Mouse (Mus musculus) bone marrow macrophage, adult 2 months (primary cell): ENCODE results near the gene Gm21852. TPM values are rescaled to one million over a fixed set of nuclear protein-coding genes. Genes with fewer than 3 reads are reported as not detected.
"Not testable (repeated sequence)": the region's sequence is repeated elsewhere in the genome, so short reads cannot be mapped to it uniquely, and the experiment has no call there.

Source experiments
- H3K27ac ChIP-seq: 2 replicates; pipeline ENCODE4 v1.5.1; 2012; ENCODE audit warnings: low read depth, low read length; ENCODE audit not compliant: insufficient read depth
- H3K4me1 ChIP-seq: 2 replicates; pipeline ENCODE4 v1.6.1; 2012; ENCODE audit warnings: low read length; ENCODE audit not compliant: control insufficient read depth, insufficient read depth
- H3K4me3 ChIP-seq: 2 replicates; pipeline ENCODE4 v1.5.1; 2012; ENCODE audit warnings: mild to moderate bottlenecking, low read length, moderate library complexity; ENCODE audit not compliant: insufficient read depth
- polyA plus RNA-seq: library from polyadenylated mRNA; stranded (reverse); fragments of >200 nt; gene quantifications from 2 replicates; pipeline ENCODE4 v1.2.4, GENCODE M21; 2012; ENCODE audit not compliant: missing spikeins, insufficient read depth, insufficient read length

The Gm21852 gene
- not detected in 2 replicates for polyA plus RNA-seq

GRCm38 (mm10) chrY:40651896-40652295 lies at the start of gene Gm21852:
TSS of gene Gm21852 (minus strand) at chrY:40651996.
- H3K27ac ChIP-seq, H3K4me3 ChIP-seq, H3K4me1 ChIP-seq: not testable (repeated sequence)

Other genes with a start within 250 kb of the Gm21852 start
- gene Gm21797, start 123.8 kb upstream of the Gm21852 start, polyA plus RNA-seq: not detected in 2 replicates
- gene Gm20795, start 152.9 kb upstream of the Gm21852 start, polyA plus RNA-seq: not detected in 2 replicates